Mouse (Mus musculus) inflammation-experienced regulatory T-cells, adult 6 months (primary cell): ENCODE results near the gene Pdap1. TPM values are rescaled to one million over a fixed set of nuclear protein-coding genes. Genes with fewer than 3 reads are reported as not detected.

ENCODE experiments used
- ATAC-seq: one replicate; pipeline ENCODE4 v1.8.0; 2017
- polyA plus RNA-seq, 3 experiments: library from polyadenylated mRNA; unstranded; fragments of 100-300 nt; shearing (Covaris generic); gene quantifications; one replicate each; pipeline ENCODE4 v1.2.1; 2017

Pdap1 gene
- polyA plus RNA-seq, 3 experiments from 2014 or later: 34.4 to 55.2 (median 47.9) TPM

- ATAC-seq: no peak
These were observed 58.0 kb downstream of the Pdap1 start for GRCm38 (mm10) chr5:145081866-145082613.

Other genes starting within 250 kb of the Pdap1 start
- gene Smurf1, start 174.4 kb downstream of the Pdap1 start, polyA plus RNA-seq: 1 to 10 TPM; 2.7 to 6.8 (median 5.4) TPM
- not detected for gene Gm4871, start 107.5 kb downstream of the Pdap1 start, polyA plus RNA-seq
- not detected for gene 1700018F24Rik, start 97.2 kb downstream of the Pdap1 start, polyA plus RNA-seq
- 10 to 100 TPM; 86.2 to 96.6 (median 91.8) TPM for gene Arpc1a, start 56.4 kb downstream of the Pdap1 start, polyA plus RNA-seq
- gene Kpna7, start 56.2 kb downstream of the Pdap1 start, polyA plus RNA-seq: not detected
- 1,000 to 10,000 TPM in 1 of 3 experiments, 100 to 1,000 TPM in 2; 806 to 1,201 (median 880) TPM for gene Arpc1b, start 26.0 kb downstream of the Pdap1 start, polyA plus RNA-seq
- 100 to 1,000 TPM; 114 to 119 (median 115) TPM for gene Bud31, start 124 bp upstream of the Pdap1 start, polyA plus RNA-seq
- 10 to 100 TPM; 10.5 to 15.2 (median 13.2) TPM for gene Ptcd1, start 26.9 kb upstream of the Pdap1 start, polyA plus RNA-seq
- 10 to 100 TPM; 11.7 to 18.4 (median 15.5) TPM for gene Cpsf4, start 27.0 kb upstream of the Pdap1 start, polyA plus RNA-seq
- gene Atp5j2, start 51.8 kb upstream of the Pdap1 start, polyA plus RNA-seq: 100 to 1,000 TPM; 377 to 453 (median 389) TPM
- gene Zkscan14, start 61.6 kb upstream of the Pdap1 start, polyA plus RNA-seq: 10 to 100 TPM; 13.9 to 23.1 (median 20.1) TPM
- 1 to 10 TPM; 4.1 to 7.6 (median 6.7) TPM for gene Zkscan5, start 64.3 kb upstream of the Pdap1 start, polyA plus RNA-seq
- gene Zfp655, start 91.5 kb upstream of the Pdap1 start, polyA plus RNA-seq: 10 to 100 TPM; 59.4 to 73.3 (median 59.6) TPM
- gene Zscan25, start 140.3 kb upstream of the Pdap1 start, polyA plus RNA-seq: under 1 TPM; 0.44 to 0.53 (median 0.49) TPM
- gene Cyp3a57, start 205.0 kb upstream of the Pdap1 start, polyA plus RNA-seq: not detected